Mouse (Mus musculus): ENCODE data around the gene Dnajb3.

GRCm38 (mm10) chr1:88238771-88239170 is 33.2 kb upstream of the Dnajb3 start:
- TF ChIP-seq GATA1 (IDR thresholded peaks at IDR 0.05; ENCODE audit: borderline replicate concordance, low read length) (no peak), FLI1 (IDR thresholded peaks at IDR 0.05; ENCODE audit: low read length) (no peak)
